Mouse (Mus musculus) neural tube, embryonic 15.5 days (tissue): Measurements from ENCODE around the gene Ppp3cb. TPM values are rescaled to one million over a fixed set of nuclear protein-coding genes. Genes with fewer than 3 reads are reported as not detected.
"Not testable (repeated sequence)": the region's sequence is repeated elsewhere in the genome, so short reads cannot be mapped to it uniquely, and the experiment has no call there.

ENCODE experiments used
- ATAC-seq: fragments of 200-750 bp; cut with Nextera tagmentation; 2 replicates; pipeline ENCODE4 v1.8.0; 2017; ENCODE audit warnings: mild to moderate bottlenecking, moderate TSS enrichment, moderate library complexity; ENCODE audit not compliant: low FRiP score
- H3K27ac ChIP-seq: fragments of 300-500 bp; sonication (generic); replicated peaks from 2 replicates; pipeline ENCODE4 v1.5.1; 2015; ENCODE audit warnings: mild to moderate bottlenecking, inconsistent platforms
- H3K27me3 ChIP-seq: fragments of 300-500 bp; sonication (generic); replicated peaks from 2 replicates; pipeline ENCODE4 v1.6.1; 2015; ENCODE audit warnings: inconsistent platforms
- H3K36me3 ChIP-seq: fragments of 300-500 bp; sonication (generic); 2 replicates; pipeline ENCODE4 v1.6.1; 2015; ENCODE audit warnings: inconsistent platforms
- H3K4me1 ChIP-seq: fragments of 300-500 bp; sonication (generic); 2 replicates; pipeline ENCODE4 v1.6.1; 2015; ENCODE audit warnings: inconsistent platforms
- H3K4me2 ChIP-seq: fragments of 300-500 bp; sonication (generic); 2 replicates; pipeline ENCODE4 v1.6.1; 2015; ENCODE audit warnings: inconsistent platforms, mild to moderate bottlenecking, moderate library complexity
- H3K4me3 ChIP-seq: fragments of 300-500 bp; sonication (generic); replicated peaks from 2 replicates; pipeline ENCODE4 v1.5.1; 2015; ENCODE audit warnings: mild to moderate bottlenecking, inconsistent platforms
- H3K9ac ChIP-seq: fragments of 300-500 bp; sonication (generic); replicated peaks from 2 replicates; pipeline ENCODE4 v1.6.1; 2015; ENCODE audit warnings: mild to moderate bottlenecking, inconsistent platforms
- H3K9me3 ChIP-seq: fragments of 300-500 bp; sonication (generic); replicated peaks from 2 replicates; pipeline ENCODE4 v1.6.1; 2016; ENCODE audit warnings: inconsistent platforms
- WGBS: fragments of 180-500 bp; shearing (Covaris S2); methylation state at CpG from one replicate; pipeline ENCODE4 v1.1.7; 2015; ENCODE audit warnings: mixed read lengths; 5-methylcytosine and 5-hydroxymethylcytosine counted together
- polyA plus RNA-seq: library from polyadenylated mRNA; unstranded; fragments of >200 nt; fragmentation: Nextera tagmentation; extraction: Ambion mirVana; gene quantifications from 2 replicates; pipeline ENCODE4 v1.2.1, GENCODE M21; 2015

Gene Ppp3cb
- polyA plus RNA-seq: 79.9 and 89.5 TPM in 2 replicates

DNA sequence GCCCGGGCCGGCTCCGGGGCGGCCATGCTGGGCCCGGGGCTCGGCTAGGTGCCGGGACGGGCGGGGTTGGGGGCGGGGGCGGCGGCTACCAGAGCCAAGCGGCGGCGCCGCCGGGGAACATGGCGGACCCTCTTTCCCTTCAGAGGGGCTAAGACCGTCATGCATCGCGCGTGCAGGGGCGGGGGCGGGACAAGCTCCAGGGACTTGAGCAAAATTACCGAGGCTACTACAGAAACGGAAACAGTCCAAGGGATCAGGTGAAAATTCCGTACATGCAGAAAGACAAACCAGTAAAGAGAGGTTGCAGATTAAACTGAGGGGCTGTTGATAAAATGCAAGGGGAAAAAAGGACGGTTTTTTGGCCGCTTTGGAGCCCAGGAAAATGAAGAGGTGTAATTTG is at the start of gene Ppp3cb:
Gene Ppp3cb (minus strand): TSS at position 159 of the 400 bp plus-strand sequence.
- peaks cover 30% of the 10 kb centered on the region for H3K36me3 ChIP-seq
- peaks cover 18% of the 10 kb centered on the region for H3K4me1 ChIP-seq
- no peaks in the 10 kb centered on the region for H3K27me3 ChIP-seq
- WGBS: 0% methylated on average over 12 of the region's 29 CpGs
- peak within 1 kb of the TSS; percentile 97 for H3K27ac ChIP-seq
- peak; percentile 96 for ATAC-seq
- peak within 1 kb of the TSS; percentile 56 for H3K4me2 ChIP-seq
- H3K9me3 ChIP-seq: no peaks in the 10 kb centered on the region
- H3K4me3 ChIP-seq: peak within 1 kb of the TSS; percentile 92
- H3K9ac ChIP-seq: peak within 1 kb of the TSS; percentile 94

DNA sequence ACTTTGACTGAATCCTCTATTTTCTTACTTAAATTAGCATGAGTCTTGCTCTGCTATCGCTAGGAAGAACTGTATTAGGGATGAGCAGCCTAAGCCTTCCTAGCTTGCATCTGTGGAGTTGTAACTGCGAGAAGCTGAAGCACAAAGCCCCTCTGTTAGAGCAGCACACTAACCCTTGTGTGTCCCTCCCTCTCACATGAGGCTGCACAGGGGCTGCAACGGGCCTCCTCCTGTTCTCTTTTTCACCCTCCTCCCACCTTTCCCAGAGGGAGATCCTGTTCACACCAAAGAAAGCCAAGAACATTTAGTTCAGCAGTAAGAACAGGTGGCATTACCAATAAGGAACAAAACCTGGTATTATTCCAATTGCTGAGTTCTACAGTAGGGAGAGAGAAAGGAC is 49.4 kb upstream of the Ppp3cb start:
- peak overlapping the region; percentile 58; the same call in 1 of the 2 replicates for H3K27ac ChIP-seq

DNA sequence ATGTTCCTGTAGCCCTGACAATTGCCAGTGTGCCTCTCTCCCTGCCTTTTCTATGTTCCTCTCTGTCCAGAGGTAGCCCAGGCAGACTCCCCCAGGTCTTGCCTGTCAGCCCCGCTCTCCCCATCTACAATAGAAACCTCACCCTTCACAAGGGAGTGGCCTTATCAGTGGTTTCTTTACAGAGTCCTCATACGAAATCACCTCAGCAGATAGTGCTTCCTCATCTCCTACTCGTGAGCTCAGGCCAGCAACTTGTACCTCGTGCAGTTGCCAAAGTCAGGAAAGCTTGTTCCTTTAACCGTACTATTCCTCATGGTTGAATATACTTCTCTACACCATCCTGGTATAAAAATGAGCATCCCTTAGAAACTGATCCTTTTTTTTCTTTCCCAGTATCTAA is 41.1 kb upstream of the Ppp3cb start:
- 87% methylated on average over 5 of the region's 5 CpGs for WGBS
- H3K36me3 ChIP-seq: peaks cover 33% of the 10 kb centered on the region
- H3K4me1 ChIP-seq: no peaks in the 10 kb centered on the region
- H3K9me3 ChIP-seq: no peaks in the 10 kb centered on the region
- no peak overlapping the region for H3K4me3 ChIP-seq
- H3K27ac ChIP-seq: no peak overlapping the region
- no peaks in the 10 kb centered on the region for H3K27me3 ChIP-seq
- H3K4me2 ChIP-seq: no peak overlapping the region
- no peak overlapping the region for H3K9ac ChIP-seq
- ATAC-seq: no peak

More for the DNA sequence above, 49.4 kb upstream of the Ppp3cb start:
- Histone ChIP-seq H3K4me3 (no peak overlapping the region), H3K4me2 (no peak overlapping the region), H3K36me3 (no peaks in the 10 kb centered on the region), H3K4me1 (no peaks in the 10 kb centered on the region; the same call in 1 of the 2 replicates), H3K9ac (no peak overlapping the region), H3K27me3 (no peaks in the 10 kb centered on the region), H3K9me3 (no peaks in the 10 kb centered on the region)
- WGBS: 27% methylated on average over 3 of the region's 3 CpGs
- no peak for ATAC-seq

DNA sequence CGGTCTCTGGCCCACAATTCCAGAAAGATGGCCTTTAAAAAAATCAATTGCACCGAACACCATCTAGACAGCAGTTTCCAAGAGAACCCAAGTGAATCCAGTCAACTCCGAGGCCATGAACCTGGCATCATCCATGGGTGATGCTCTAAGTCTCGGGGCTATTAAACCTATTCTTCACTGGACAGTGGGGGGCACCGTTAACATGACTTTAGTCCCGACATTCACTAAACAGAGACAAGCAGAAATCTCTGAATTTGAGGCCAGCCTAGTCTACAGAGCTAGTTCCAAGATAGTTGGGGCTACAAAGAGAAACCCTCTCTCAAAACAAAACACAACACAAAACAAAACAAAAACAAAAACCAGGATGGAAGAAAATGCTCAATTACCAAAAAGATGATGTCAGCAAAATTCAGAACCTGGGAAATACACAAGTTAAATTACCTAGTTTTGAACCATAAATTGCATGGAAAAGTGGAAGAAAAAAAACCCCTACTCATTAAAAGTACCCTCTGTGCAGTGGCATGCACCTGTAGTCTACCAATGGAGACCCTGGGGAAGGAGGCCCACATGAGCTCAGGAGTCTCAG is 32.5 kb upstream of the Ppp3cb start:
- peaks cover 40% of the 10 kb centered on the region for H3K36me3 ChIP-seq
- H3K4me2 ChIP-seq: no peak overlapping the region
- no peaks in the 10 kb centered on the region for H3K9me3 ChIP-seq
- ATAC-seq: no peak
- no peak overlapping the region for H3K4me3 ChIP-seq
- H3K4me1 ChIP-seq: no peaks in the 10 kb centered on the region
- H3K27ac ChIP-seq: no peak overlapping the region
- WGBS: 54% methylated on average over 6 of the region's 6 CpGs
- H3K27me3 ChIP-seq: no peaks in the 10 kb centered on the region
- H3K9ac ChIP-seq: no peak overlapping the region

DNA sequence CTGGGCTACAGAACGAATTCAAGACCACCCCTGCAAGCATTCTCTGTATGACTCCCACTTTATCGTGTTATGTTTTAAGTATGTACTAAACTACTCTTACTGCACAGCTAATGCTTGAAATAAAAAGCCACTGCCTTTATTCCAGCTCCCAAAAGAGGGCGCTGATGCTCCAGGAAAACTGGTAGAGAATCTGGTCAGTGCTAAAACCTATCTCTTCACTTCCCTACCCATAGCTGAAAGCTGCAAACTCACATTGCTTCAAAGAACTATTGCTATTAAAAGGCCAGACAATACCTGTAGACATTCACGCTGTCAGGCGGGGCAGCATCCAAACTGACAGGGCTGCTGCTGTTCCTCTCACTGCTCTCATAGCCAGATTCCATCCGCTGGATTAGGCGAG is 29.8 kb upstream of the Ppp3cb start:
- H3K27ac ChIP-seq: no peak overlapping the region
- H3K36me3 ChIP-seq: peaks cover 33% of the 10 kb centered on the region
- WGBS: 59% methylated on average over 7 of the region's 7 CpGs

DNA sequence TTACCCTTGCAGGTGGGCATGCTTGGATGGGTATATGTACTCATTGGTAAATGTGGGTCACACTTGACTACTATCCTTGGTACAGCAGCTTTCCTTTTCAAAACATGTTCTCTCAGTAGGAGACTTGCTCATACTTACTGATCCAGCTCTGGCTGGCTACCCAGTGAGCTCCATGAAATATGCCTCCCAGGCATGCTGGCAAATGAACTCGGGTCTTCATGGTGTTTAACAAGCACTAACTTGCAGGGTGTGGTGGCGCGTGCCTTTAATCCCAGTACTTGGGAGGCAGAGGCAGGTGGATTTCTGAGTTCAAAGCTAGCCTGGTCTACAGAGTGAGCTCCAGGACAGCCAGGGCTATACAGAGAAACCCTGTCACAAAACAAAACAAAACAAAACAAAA is 26.8 kb upstream of the Ppp3cb start:
- not testable (repeated sequence) for H3K9me3 ChIP-seq, H3K4me1 ChIP-seq, H3K9ac ChIP-seq, H3K4me3 ChIP-seq, H3K27ac ChIP-seq, H3K27me3 ChIP-seq, H3K4me2 ChIP-seq, ATAC-seq
- H3K36me3 ChIP-seq: peaks cover 43% of the 10 kb centered on the region
- WGBS: 93% methylated on average over 3 of the region's 3 CpGs

More for the DNA sequence above, 29.8 kb upstream of the Ppp3cb start:
- no peaks in the 10 kb centered on the region for H3K4me1 ChIP-seq
- no peak overlapping the region for H3K9ac ChIP-seq
- ATAC-seq: peak; percentile 47; the same call in 1 of the 2 replicates
- no peak overlapping the region for H3K4me2 ChIP-seq
- H3K9me3 ChIP-seq: no peaks in the 10 kb centered on the region
- no peak overlapping the region for H3K4me3 ChIP-seq
- H3K27me3 ChIP-seq: no peaks in the 10 kb centered on the region

DNA sequence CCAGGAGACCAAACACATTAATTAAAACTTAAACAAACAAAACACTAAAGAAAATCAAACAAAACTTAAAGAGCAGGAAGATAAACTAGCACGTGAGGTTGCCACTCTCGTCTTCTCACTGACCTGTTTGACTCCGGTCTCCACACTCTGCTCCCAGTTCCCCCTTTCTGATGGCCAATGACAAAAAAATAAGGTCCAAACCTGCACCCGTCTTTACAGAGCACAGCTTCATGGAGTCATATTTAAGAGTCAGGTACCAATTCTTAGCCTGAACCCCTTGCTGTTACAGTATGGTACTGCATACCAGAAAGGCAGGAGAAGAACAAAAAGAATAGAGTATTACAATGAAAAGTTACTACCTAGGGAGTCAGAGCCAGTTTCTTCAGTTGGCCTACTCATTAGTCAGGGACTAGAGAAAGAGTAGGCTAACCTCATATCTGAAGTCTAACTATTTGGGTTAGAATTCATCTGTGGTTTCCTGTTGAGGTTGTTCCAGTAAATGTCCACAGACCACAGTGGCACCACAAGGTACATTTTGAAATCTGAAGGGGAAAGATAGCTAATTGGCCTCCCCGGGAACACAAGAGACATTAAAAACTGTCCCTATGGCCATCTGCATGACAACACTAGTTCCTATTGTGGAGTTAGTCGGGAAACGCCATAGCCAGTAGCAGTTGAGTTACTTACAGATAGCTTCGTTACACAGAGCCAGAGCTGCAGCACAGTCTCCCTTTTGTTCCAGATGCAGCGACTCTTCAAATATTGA is 19.1 kb upstream of the Ppp3cb start:
- H3K36me3 ChIP-seq: peaks cover 58% of the 10 kb centered on the region
- H3K4me2 ChIP-seq: no peak overlapping the region
- H3K4me1 ChIP-seq: no peaks in the 10 kb centered on the region
- WGBS: 82% methylated on average over 9 of the region's 9 CpGs
- no peak for ATAC-seq
- H3K27ac ChIP-seq: no peak overlapping the region
- no peak overlapping the region for H3K4me3 ChIP-seq
- no peak overlapping the region for H3K9ac ChIP-seq
- H3K27me3 ChIP-seq: no peaks in the 10 kb centered on the region
- H3K9me3 ChIP-seq: no peaks in the 10 kb centered on the region

DNA sequence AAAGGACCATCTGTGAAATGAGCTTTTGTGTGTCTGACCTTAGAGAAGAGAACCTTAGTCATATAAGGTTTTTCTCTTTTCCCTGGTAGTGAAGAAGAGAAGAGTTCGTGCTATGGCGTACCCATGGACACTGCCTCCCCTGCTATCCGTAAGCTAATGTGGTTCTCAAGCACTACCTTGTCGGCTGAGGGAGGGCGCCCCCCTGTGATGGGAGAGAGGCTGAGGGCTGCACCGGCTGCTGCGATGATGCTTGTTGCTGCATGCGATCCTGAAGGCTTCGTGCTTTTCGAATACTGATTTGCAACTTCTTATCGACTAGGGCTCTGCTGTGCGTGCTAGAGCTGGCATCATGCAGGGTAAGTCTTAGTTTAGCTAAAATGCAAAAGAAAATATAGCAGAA is 18.3 kb upstream of the Ppp3cb start:
- Histone ChIP-seq H3K36me3 (peaks cover 53% of the 10 kb centered on the region), H3K9ac (no peak overlapping the region), H3K4me2 (no peak overlapping the region), H3K27ac (no peak overlapping the region), H3K27me3 (no peaks in the 10 kb centered on the region), H3K4me1 (no peaks in the 10 kb centered on the region), H3K4me3 (no peak overlapping the region), H3K9me3 (no peaks in the 10 kb centered on the region)
- WGBS: 75% methylated on average over 12 of the region's 12 CpGs
- ATAC-seq: no peak

DNA sequence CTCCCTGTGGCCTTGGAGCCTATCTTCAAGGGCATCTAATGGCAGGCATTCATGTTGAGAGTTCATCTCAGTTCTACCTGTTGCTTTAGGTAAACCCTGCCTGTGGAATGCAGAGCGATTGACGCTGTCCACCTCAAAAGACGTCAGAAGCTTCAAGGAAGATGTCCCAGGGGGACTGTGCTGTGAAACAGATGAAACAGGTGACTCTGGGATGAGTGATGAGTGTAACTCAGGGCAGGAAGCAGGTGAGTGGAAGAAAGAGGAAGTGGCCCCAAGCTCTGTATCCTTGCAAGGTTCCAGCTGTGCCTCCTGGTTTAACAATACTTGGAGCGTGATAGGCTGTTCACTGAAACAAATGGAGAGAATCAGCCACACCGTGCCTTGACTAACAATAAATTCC is 15.5 kb upstream of the Ppp3cb start:
- WGBS: 94% methylated on average over 5 of the region's 5 CpGs
- Histone ChIP-seq H3K4me2 (no peak overlapping the region), H3K4me1 (no peaks in the 10 kb centered on the region), H3K9me3 (no peaks in the 10 kb centered on the region), H3K27me3 (no peaks in the 10 kb centered on the region), H3K27ac (no peak overlapping the region), H3K4me3 (no peak overlapping the region), H3K36me3 (peaks cover 48% of the 10 kb centered on the region), H3K9ac (no peak overlapping the region)
- no peak for ATAC-seq

DNA sequence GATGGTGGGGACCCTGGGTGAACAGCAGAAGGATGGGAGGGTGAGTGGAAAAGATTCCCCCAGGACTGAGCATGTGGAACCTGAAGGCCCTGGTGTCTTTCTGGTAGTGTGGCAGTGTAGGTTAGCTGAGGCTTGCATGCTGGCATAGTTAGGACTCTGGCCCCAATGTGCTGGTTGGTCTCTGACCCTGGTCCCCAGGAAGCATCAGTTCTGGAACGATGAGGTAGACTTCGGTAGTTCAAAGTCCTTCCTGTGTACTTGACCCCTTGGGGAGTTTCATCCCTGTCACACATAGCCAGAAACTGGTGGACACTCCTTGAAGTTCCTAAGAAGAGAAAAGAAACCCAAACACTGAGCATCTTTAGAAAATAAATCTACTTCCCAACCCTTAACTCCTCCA is 3.8 kb upstream of the Ppp3cb start:
- Histone ChIP-seq H3K4me2 (no peak overlapping the region), H3K4me3 (no peak overlapping the region), H3K36me3 (peaks cover 42% of the 10 kb centered on the region), H3K9ac (no peak overlapping the region), H3K4me1 (peaks cover 4% of the 10 kb centered on the region), H3K9me3 (no peaks in the 10 kb centered on the region), H3K27me3 (no peaks in the 10 kb centered on the region), H3K27ac (no peak overlapping the region)
- no peak for ATAC-seq
- 96% methylated on average over 2 of the region's 2 CpGs for WGBS

DNA sequence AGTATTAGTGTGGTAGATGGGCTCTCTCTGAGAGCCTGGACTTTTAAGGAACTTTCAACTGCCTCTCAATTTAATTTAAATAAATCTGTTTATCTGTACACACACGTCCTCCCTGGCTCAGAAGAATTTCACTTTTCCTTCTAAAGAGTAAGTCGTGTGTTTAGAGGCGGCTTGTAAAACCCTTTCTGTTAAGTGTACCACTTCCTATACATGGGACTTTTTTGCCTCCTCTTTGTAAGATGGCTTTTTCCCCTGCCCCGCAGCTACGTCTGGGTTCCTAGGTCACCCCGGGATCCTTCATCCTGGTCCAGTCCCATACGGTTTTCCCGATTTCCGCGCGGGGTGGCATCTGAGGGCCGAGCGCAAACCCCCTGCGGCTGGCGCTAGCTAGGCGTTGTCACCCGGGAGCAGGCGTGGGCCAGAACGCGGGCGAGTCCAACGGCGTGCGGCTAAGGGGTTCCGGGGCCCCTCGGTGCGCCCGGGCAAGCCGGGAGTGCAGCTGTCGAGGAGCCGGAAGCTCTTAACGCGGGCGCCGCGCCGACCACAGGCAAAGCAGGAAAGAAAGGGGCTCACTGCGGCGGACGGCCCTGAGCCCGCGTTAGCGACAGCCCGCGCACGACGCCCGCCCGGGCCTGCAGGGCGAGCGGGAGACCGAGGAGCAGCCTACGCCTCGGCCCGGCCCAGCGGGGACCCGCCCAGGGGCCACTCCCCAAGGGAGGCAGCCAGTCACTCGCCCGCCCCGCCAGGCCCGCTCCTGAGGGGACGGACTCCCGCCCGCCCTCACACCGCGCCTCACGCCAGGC is 643 bp downstream of the Ppp3cb start:
- H3K27me3 ChIP-seq: no peaks in the 10 kb centered on the region
- H3K9ac ChIP-seq: peak overlapping the region; percentile 94
- WGBS: under 1% methylated on average over 58 of the region's 67 CpGs
- peaks cover 18% of the 10 kb centered on the region for H3K4me1 ChIP-seq
- H3K4me2 ChIP-seq: peak overlapping the region; percentile 56
- peak; percentile 91 for ATAC-seq
- H3K4me3 ChIP-seq: peak overlapping the region; percentile 92
- peaks cover 25% of the 10 kb centered on the region for H3K36me3 ChIP-seq
- no peaks in the 10 kb centered on the region for H3K9me3 ChIP-seq
- H3K27ac ChIP-seq: peak overlapping the region; percentile 97
